ENCODE assay signal across 24 mouse cellular contexts in the genomic region with DNA sequence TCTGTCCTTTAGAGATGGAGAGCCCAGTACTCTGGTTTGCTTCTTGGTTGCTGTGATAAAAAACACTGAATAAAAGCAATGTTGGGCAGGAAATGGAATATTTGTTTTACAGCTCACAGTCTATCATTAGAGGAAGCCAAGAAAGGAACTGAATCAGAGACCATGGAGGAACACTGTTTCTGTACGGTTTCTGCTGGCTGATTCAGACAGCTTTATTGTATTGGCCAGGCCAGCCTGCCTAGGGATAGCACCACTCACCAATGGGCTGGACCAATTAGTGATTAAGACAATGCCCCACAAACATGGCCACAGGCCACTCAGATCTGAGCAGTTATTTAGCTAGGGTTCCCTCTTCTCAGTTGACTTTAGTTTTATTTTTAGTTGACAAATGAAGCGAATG. TPM values are rescaled to one million over a fixed set of nuclear protein-coding genes. Genes with fewer than 3 reads are reported as not detected.
A peak's percentile ranks its signal among the peaks of the same experiment; 100 is the strongest.
DNase-seq lines count a peak whose midpoint lies in the region; ATAC-seq and TF ChIP-seq lines count a peak whose summit lies in the region.
"Had no signal": no experiment of that assay in that cellular context is flagged by ENCODE, and none has a peak within 500 bp of the region (broad histone marks: within the 10 kb centered on the region; RNA-seq: fewer than 3 reads in every experiment).

No protein-coding gene starts in this region.

- POLR2A ChIA-PET in Patski (lab: Charles Lee), result interaction anchor here (0.6 kb wide), 1 partner anchor 199 kb away, joined by 3 read pairs; no protein-coding TSS in a partner anchor

- CTCF ChIA-PET in Patski (lab: Charles Lee), result interaction anchor here (1.2 kb wide), 1 partner anchor 24 kb away, joined by 3 read pairs; no protein-coding TSS in a partner anchor

- no peak for DNase-seq in heart, postnatal 4 days
- peak; percentile 8 for DNase-seq in heart, postnatal 0 days (ENCODE audit: low spot score)
- DNase-seq in heart, embryonic 10.5 days (ENCODE audit: low spot score), result no peak
- no peak for DNase-seq in Patski (ENCODE audit: low read depth, low spot score)
- DNase-seq in kidney, postnatal 10 days, result no peak
- DNase-seq in frontal cortex, postnatal 36 days (ENCODE audit: low spot score in 2 of 2), result no peak
- DNase-seq: adrenal gland, adult 2 months; adrenal gland, postnatal 10 days; adrenal gland, postnatal 25 days; cerebellum, adult 11 months; cerebellum, adult 18-20 months; cerebellum, adult 8-10 months; cerebellum, adult 9-11 months; cerebellum, postnatal 14 days; cerebellum, postnatal 36 days; embryo, embryonic 11 days; forebrain, postnatal 0 days had no signal

- peak overlapping the region; percentile 4; the same call in 1 of the 2 replicates for H3K27ac ChIP-seq in heart, embryonic 13.5 days (replicated peaks)
- H3K27ac ChIP-seq in heart, postnatal 0 days (ENCODE audit: low read depth), result no peak overlapping the region
- H3K27ac ChIP-seq in heart, embryonic 10.5 days, result no peak overlapping the region
- H3K27ac ChIP-seq: embryonic facial prominence, embryonic 13.5 days; embryonic facial prominence, embryonic 15.5 days; forebrain, embryonic 13.5 days; forebrain, embryonic 15.5 days had no signal

- in situ Hi-C loops in Patski (cut with MboI; ENCODE audit: low pct_unique_long_range_greater_than_20kb), result no loop called here

- no peak for TF ChIP-seq CTCF in heart, postnatal 0 days (IDR thresholded peaks at IDR 0.05; ENCODE audit: low read depth)
- TF ChIP-seq CTCF in Patski (IDR thresholded peaks at IDR 0.05), result no peak

- ATAC-seq in heart, embryonic 13.5 days (ENCODE audit: extremely low read depth, insufficient number of reproducible peaks, low FRiP score, low TSS enrichment), result no peak
- ATAC-seq in heart, postnatal 0 days (ENCODE audit: insufficient read depth, low read depth), result peak; percentile 44; the same call in 1 of the 2 replicates
- peak; percentile 17 for ATAC-seq in Patski
- ATAC-seq: forebrain, embryonic 13.5 days; forebrain, embryonic 15.5 days; forebrain, postnatal 0 days had no signal

- H3K9me3 ChIP-seq in heart, embryonic 13.5 days, result no peaks in the 10 kb centered on the region
- H3K9me3 ChIP-seq in heart, postnatal 0 days (replicated peaks; ENCODE audit: control insufficient read depth, low read length), result no peaks in the 10 kb centered on the region
- no peaks in the 10 kb centered on the region for H3K9me3 ChIP-seq in heart, embryonic 10.5 days
- H3K9me3 ChIP-seq: embryonic facial prominence, embryonic 13.5 days; embryonic facial prominence, embryonic 15.5 days; forebrain, embryonic 13.5 days; forebrain, embryonic 15.5 days had no signal

- no peaks in the 10 kb centered on the region for H3K4me1 ChIP-seq in heart, embryonic 13.5 days
- no peaks in the 10 kb centered on the region for H3K4me1 ChIP-seq in heart, postnatal 0 days (ENCODE audit: control insufficient read depth, insufficient read depth)
- no peaks in the 10 kb centered on the region for H3K4me1 ChIP-seq in heart, embryonic 10.5 days
- H3K4me1 ChIP-seq: embryonic facial prominence, embryonic 15.5 days had no signal

- H3K36me3 ChIP-seq in heart, embryonic 13.5 days, result no peaks in the 10 kb centered on the region
- H3K36me3 ChIP-seq in heart, postnatal 0 days (replicated peaks; ENCODE audit: control insufficient read depth, insufficient read depth, low read length), result no peaks in the 10 kb centered on the region
- no peaks in the 10 kb centered on the region for H3K36me3 ChIP-seq in heart, embryonic 10.5 days
- H3K36me3 ChIP-seq: embryonic facial prominence, embryonic 13.5 days; embryonic facial prominence, embryonic 15.5 days; forebrain, embryonic 15.5 days had no signal

- TF ChIP-seq EP300 in heart, postnatal 0 days (IDR thresholded peaks at IDR 0.05; ENCODE audit: low read depth), result no peak

- 56% methylated on average over 2 of the region's 2 CpGs for WGBS in heart, embryonic 13.5 days
- WGBS in heart, postnatal 0 days, result 40% methylated on average over 2 of the region's 2 CpGs
- whole genome bisulfite sequencing in heart, embryonic 10.5 days, result 57% methylated on average over 2 of the region's 2 CpGs

- peaks cover 14% of the 10 kb centered on the region for H3K27me3 ChIP-seq in heart, embryonic 13.5 days (replicated peaks)
- peaks cover 8% of the 10 kb centered on the region for H3K27me3 ChIP-seq in heart, postnatal 0 days (ENCODE audit: control insufficient read depth, insufficient read depth, low read length)
- H3K27me3 ChIP-seq in heart, embryonic 10.5 days (ENCODE audit: insufficient read depth, poor library complexity, severe bottlenecking), result peaks cover 14% of the 10 kb centered on the region
- H3K27me3 ChIP-seq in Patski, result no peaks in the 10 kb centered on the region
- H3K27me3 ChIP-seq: forebrain, embryonic 15.5 days had no signal

- H3K4me3 ChIP-seq in heart, embryonic 13.5 days, result no peak overlapping the region
- H3K4me3 ChIP-seq in heart, postnatal 0 days (ENCODE audit: low read depth, low read length), result no peak overlapping the region
- H3K4me3 ChIP-seq in heart, embryonic 10.5 days, result no peak overlapping the region
- H3K4me3 ChIP-seq: embryonic facial prominence, embryonic 13.5 days; embryonic facial prominence, embryonic 15.5 days; forebrain, embryonic 13.5 days; forebrain, embryonic 15.5 days had no signal

- H3K4me2 ChIP-seq in heart, embryonic 13.5 days, result no peak overlapping the region
- H3K4me2 ChIP-seq in heart, postnatal 0 days (ENCODE audit: low read depth, low read length), result no peak overlapping the region
- H3K4me2 ChIP-seq: embryonic facial prominence, embryonic 13.5 days; embryonic facial prominence, embryonic 15.5 days; forebrain, embryonic 13.5 days; forebrain, embryonic 15.5 days had no signal

- no peak overlapping the region for H3K9ac ChIP-seq in heart, embryonic 13.5 days
- H3K9ac ChIP-seq in heart, postnatal 0 days (replicated peaks; ENCODE audit: low read depth, low read length), result no peak overlapping the region
- H3K9ac ChIP-seq: embryonic facial prominence, embryonic 13.5 days; embryonic facial prominence, embryonic 15.5 days; forebrain, embryonic 13.5 days; forebrain, embryonic 15.5 days; forebrain, postnatal 0 days had no signal

RNA-seq across cellular contexts. Expression of gene Stac, which starts 6.0 kb away (rescaled TPM):
- polyA plus RNA-seq in heart, embryonic 13.5 days (2015; fragmentation: Nextera tagmentation; extraction: Ambion mirVana), result 0.86 and 0.92 TPM in 2 replicates
- total RNA-seq in heart, postnatal 4 days (2021), result under 1 TPM; 0.64 to 0.86 TPM
- total RNA-seq in heart, postnatal 0 days (2014; rRNA removed; ENCODE audit: low replicate concordance), result 0.15 and 3.4 TPM in 2 replicates
- 0.53 and 0.78 TPM in 2 replicates for polyA plus RNA-seq in heart, postnatal 0 days (2015; fragmentation: Nextera tagmentation; extraction: Ambion mirVana)
- 0.49 and 1.1 TPM in 2 replicates for polyA plus RNA-seq in heart, embryonic 10.5 days (2016; fragmentation: Nextera tagmentation; extraction: Ambion mirVana)
- polyA plus RNA-seq in Patski (2021), result 0.08 TPM
- total RNA-seq: common myeloid progenitor, adult 5-6 weeks; MEL had no signal
